Mouse (Mus musculus) right cerebral cortex, postnatal 36 days (tissue): ENCODE data around the gene Bak1.
"Not testable (repeated sequence)": the region's sequence is repeated elsewhere in the genome, so short reads cannot be mapped to it uniquely, and the experiment has no call there.

Experiments
- DNase-seq, 2 experiments: peaks; one replicate each; pipeline ENCODE4 v3.0.0; 2022; ENCODE audit warnings: low spot score in 2 of 2, mixed read lengths in 1 of 2

Gene Bak1

DNA sequence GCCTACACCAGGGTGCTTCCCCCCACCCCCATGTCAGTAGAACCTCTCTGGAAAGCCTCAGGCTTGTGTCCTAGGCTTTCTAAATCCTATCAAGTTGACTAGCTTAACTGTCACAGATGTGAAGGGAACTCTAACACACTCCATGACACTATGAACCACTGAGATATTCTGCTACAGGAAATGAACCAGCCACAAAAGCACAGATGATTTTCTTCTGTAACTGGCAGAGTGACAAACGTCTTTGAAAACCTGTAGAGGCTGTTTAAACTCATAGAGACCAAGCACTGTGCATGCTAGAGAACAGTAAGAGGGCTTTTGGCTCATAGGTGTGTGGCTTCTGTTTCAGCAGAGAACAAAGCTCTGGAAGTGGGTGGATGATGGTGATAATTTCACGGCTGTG is 47.8 kb downstream of the Bak1 start:
- DNase-seq = no peak

DNA sequence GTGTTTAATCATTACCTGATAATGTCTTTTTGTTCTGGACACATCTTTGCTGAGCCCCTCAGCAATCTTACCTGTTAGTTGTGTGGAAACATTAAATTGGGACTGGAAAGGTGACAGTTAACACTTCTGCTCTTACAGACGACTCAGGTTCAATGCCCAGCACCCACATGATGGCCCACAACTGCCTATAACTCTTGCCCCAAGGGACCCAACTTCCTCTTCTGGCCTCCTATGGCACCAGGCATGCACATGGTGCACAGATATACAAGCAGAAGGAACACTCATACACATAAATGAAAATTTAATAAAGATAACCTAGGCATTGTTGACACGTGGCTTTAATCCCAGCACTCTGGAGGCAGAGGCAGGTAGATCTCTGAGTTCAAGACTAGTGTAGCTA is 49.4 kb downstream of the Bak1 start:
- DNase-seq = no peak

DNA sequence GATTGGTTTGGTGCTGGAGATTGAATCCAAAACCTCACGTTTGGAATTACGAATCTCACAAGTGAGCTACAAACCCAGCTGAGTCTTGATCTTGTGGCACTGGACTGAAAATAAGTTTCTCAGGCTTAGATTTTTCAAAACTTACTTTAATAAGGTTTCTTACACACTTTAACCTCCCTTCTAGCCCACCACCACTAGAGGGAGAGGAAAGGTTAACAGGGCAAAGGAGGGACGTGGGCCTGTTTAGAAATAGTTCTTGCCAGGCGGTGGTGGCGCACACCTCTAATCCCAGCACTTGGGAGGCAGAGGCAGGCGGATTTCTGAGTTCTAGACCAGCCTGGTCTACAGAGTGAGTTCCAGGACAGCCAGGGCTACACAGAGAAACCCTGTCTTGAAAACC is 51.5 kb downstream of the Bak1 start:
- DNase-seq = not testable (repeated sequence)

DNA sequence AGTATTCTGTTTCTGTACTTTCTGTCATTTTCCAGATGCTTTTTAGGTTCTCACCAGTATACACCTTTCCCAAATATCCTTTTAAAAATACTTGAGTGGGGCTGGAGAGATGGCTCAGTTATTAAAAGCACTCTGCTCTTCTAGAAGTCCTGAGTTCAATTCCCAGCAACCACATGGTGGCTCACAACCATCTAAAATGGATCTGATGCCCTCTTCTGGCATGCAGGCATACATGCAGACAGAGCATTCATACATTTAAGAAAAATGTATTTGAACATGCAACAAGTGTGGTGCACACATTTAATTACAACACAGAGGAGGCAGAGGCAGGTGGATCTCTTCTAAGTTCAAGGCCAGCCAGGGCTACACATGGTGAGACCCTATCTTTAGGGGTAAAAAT is 53.4 kb downstream of the Bak1 start:
- no peak for DNase-seq

DNA sequence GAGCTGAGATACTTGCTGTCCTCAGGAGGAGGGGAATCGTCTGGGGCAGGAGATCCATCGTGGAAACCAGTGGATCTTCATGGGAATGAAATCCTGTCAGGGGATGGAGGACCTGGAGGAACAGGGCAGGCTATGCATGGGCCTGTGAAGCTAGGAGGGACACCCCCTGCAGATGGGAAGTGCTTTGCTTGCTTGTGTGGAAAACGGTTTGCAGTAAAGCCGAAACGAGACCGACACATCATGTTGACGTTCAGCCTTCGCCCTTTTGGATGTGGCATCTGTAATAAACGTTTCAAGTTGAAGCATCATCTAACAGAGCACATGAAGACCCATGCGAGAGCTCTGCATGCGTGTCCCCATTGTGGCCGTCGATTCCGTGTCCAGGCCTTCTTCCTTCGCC is 54.3 kb downstream of the Bak1 start:
- DNase-seq = no peak

DNA sequence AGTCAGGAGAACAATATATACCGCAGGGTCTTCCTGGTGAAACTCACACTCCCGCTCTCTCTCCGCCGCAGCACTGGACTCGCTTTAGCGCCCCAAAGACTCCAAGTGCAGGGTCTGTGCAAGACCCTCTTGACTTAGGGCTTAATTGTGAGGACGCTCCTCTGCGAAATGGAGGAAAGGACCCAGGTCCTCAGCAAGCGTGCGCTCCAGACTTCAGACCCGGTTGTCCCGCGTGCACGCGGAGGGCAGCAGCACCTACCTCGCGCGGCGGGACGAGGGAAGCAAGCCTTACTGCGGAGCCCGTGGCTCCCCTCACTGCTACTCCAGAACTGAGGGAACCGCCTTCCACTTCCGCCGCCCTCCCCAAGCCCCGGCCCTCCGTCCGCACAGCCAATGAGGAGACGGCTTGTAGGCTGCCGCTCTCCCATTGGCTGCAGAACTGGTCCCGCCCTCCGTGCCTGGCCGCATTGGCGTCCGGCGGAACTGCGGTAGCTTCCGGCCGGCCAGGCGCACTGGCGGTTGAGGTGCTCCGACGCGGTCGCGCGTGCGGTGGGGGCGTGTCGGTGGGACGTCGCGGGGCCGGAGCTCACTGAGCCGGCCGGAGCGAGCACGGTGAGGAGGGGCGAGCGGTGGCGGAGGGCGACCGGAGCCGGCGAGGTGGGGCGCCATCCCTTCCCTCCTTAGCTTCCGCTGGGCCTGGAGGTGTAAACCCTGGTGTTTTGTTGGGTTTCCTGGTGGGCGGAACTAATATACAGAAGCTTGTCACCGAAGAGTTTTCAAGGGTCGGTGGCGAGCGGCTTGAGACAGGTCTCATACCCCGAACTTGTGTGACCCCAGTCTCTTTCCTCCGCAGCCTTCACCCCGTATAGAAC is 55.9 kb downstream of the Bak1 start, which contains the start of gene Zbtb9:
Zbtb9 (plus strand) TSS at position 465 of the 872 bp plus-strand sequence.
- peak; percentile 93 to 95 for DNase-seq

DNA sequence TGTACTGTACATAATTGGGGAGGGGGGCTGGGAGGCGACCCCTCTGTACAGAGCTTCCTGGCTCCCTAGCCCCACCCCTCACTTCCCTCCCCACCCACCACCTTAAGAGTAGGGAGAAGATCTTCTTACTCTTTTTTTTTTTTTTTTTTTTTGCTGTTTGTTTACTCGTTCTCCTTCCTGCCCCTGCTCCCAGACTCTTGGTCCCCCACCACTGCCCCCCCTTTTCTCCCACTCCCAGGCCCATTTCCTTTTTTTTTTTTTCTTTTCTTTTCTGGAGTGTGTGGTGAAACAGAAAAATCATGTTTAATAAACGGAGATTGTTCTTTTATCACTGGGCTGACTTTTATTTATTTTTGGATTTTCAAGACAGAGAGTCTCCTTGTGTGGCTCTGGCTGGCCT is 56.7 kb downstream of the Bak1 start:
- DNase-seq = no peak

DNA sequence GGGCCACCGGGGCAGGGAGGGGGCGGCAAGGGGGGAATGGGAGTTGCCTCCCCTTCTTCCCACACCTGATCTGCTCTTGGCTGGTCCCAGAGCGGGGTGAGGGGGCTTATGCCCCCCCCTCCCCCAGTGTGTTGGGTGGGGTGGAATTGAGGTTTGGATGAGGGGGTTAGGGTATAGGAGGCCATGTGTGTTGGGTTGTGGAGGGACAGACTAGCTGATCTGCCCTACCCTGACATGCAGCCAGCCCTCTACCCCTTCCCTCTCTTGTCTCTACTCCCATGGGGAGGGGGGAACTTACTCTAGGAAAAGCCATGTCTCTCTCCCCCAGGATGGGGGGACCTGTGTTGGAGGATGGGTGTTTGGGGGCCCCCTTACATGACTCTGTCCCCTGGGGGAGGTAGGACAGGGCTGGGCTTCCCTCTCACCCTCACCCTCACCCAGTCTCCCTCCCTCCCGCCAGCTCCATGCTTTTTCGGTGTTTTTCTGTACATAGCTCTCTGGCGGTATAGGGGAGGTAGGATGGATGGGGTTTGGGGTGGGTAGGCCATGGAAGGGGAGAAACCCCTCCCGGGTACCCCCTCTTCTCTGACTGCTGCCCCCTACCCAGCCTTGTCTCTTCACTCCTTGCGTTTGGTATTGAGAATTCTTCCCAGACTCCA is 57.4 kb downstream of the Bak1 start:
- DNase-seq = no peak

DNA sequence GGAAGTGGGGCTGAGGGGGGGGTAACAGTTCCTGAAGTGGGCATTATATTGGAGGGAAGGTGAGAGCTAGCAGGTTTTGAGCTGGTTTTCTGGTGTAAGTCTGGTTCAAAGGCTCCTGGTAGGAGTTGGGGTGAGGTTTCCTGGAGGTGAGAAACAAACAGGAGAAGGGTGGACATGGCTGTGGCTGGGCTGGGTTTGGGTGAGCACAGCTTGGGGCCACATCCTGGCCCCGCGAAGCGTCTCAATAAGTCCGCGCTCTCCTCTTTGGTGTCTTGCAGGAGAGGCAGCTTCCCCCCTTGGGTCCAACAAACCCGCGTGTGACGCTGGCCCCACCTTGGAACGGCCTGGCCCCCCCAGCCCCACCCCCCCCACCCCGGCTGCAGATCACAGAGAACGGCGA is 58.6 kb downstream of the Bak1 start:
- DNase-seq = no peak
